Mouse (Mus musculus) megakaryocyte, embryonic 14.5 days (primary cell): ENCODE measurements around the gene Hira.

ENCODE experiments used
- FLI1 ChIP-seq: IDR thresholded peaks from 2 replicates; pipeline ENCODE4 v1.6.1; 2012; ENCODE audit warnings: low read length, inconsistent platforms, mixed read lengths
- GATA1 ChIP-seq: IDR thresholded peaks from 3 replicates; pipeline ENCODE4 v1.6.1; 2012; ENCODE audit warnings: mixed read lengths, low read length, inconsistent platforms, borderline replicate concordance

DNA sequence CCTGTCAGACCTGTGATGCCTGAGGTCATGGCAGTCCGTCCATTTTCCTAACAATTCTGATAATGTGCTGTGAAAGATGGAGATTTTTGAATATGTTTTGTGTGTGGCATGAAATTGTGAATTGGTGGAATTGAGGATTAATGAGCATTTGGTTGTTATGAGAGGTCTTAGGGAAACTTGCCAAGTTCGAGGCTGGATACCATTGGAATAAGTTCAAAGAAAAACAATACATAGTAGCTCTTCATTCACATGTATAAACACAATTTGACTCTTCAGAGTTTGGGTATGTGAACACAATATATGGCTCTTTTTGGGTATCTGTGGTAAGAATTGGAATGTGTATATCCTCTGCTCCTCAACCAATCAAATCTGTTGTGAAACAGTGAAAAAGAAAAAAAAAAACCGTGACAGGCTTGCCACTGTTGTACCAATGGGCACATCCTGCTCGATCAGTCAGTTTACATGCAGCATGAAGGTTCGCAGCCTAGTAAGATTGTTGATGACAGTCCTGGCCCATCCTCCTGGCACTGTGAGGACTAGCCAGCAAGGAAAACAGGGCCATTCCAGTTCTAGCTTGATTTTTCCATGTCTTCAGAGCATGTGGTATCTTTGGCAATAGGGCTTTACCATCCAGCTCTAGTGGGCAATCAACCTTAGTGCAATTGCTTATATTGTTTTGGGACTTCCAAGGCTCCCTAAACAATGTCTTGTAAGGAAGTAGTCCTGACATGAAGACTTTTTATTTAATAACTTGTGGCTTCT is 61.7 kb downstream of the Hira start:
- TF ChIP-seq GATA1 (no peak), FLI1 (no peak)
